Mouse (Mus musculus): ENCODE data around the gene Tex14. TPM values are rescaled to one million over a fixed set of nuclear protein-coding genes. Genes with fewer than 3 reads are reported as not detected.
"Not testable (repeated sequence)": the region's sequence is repeated elsewhere in the genome, so short reads cannot be mapped to it uniquely, and the experiment has no call there.

The Tex14 gene
- polyA plus RNA-seq, 1 experiment from 2014 or later, result 0.42 TPM

DNA sequence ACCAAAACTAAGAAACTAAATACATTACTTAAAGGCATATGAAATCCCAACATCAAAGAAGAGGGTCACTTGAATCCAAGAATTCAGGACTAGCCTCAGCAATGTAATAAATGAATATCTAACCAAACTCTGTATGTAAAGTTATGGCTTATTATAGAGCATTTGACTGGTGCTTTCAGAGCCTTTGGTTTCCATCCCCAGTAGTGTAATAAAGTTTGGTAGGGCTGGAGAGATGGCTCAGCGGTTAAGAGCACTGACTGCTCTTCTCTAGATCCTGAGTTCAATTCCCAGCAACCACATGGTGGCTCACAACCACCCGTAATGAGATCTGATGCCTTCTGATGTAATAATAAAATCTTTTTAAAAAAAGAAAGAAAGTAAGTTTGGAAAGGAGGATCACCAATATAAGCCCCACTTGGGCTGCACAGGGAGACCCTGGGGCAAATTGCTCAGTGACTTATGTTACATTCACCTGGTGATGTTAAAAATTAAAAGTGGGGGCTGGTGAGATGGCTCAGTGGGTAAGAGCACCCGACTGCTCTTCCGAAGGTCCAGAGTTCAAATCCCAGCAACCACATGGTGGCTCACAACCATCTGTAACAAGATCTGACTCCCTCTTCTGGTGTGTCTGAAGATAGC lies 59.0 kb downstream of the Tex14 start:
- H3K4me3 ChIP-seq (ENCODE audit: low read length); ATAC-seq (replicated peaks; ENCODE audit: extremely low read depth, insufficient read depth, low FRiP score); H3K27me3 ChIP-seq (ENCODE audit: control insufficient read depth, insufficient read depth, low read length); H3K9me3 ChIP-seq (replicated peaks; ENCODE audit: control insufficient read depth, low read length); H3K36me3 ChIP-seq (ENCODE audit: control insufficient read depth, insufficient read depth); H3K27ac ChIP-seq (ENCODE audit: low read length); H3K4me2 ChIP-seq (ENCODE audit: low read depth, low read length); H3K9ac ChIP-seq (ENCODE audit: low read length); H3K4me1 ChIP-seq (ENCODE audit: control insufficient read depth, insufficient read depth, low read length): not testable (repeated sequence)
- WGBS, result 84% methylated on average over 4 of the region's 4 CpGs

DNA sequence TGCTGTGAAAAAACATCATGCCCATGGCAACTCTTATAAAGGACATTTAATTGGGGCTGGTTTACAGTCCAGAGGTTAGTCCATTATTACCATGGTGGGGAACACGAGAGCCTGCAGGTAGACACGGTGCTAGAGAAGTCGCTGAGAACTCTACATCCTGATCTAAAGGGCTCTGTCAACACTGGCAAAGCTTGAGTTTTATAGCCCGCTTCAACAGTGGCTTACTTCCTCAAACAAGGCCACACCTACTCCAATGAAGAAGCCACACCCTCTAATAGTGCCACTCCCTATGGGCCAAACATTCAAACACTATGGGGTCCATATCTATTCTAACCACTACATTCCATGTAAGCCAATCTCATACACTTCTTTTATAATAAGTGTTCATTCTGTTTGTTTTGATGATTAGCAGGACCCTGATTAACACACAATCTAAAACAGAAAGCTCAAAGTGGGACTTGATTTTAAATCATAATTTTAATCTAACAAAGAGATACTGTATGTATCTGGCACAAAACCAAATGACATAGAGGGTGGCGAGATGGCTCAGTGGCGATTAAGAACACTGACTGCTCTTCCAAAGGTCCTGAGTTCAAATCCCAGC lies 61.2 kb downstream of the Tex14 start:
- 62% methylated on average over 6 of the region's 6 CpGs for WGBS
- Histone ChIP-seq H3K9me3 (replicated peaks; ENCODE audit: control insufficient read depth, low read length) (no peaks in the 10 kb centered on the region), H3K27ac (ENCODE audit: low read length) (no peak overlapping the region), H3K27me3 (ENCODE audit: control insufficient read depth, insufficient read depth, low read length) (no peaks in the 10 kb centered on the region), H3K36me3 (ENCODE audit: control insufficient read depth, insufficient read depth) (no peaks in the 10 kb centered on the region), H3K4me1 (ENCODE audit: control insufficient read depth, insufficient read depth, low read length) (peaks cover 8% of the 10 kb centered on the region), H3K4me2 (ENCODE audit: low read depth, low read length) (no peak overlapping the region), H3K9ac (ENCODE audit: low read length) (no peak overlapping the region), H3K4me3 (ENCODE audit: low read length) (no peak overlapping the region)
- no peak for ATAC-seq (replicated peaks; ENCODE audit: extremely low read depth, insufficient read depth, low FRiP score)

DNA sequence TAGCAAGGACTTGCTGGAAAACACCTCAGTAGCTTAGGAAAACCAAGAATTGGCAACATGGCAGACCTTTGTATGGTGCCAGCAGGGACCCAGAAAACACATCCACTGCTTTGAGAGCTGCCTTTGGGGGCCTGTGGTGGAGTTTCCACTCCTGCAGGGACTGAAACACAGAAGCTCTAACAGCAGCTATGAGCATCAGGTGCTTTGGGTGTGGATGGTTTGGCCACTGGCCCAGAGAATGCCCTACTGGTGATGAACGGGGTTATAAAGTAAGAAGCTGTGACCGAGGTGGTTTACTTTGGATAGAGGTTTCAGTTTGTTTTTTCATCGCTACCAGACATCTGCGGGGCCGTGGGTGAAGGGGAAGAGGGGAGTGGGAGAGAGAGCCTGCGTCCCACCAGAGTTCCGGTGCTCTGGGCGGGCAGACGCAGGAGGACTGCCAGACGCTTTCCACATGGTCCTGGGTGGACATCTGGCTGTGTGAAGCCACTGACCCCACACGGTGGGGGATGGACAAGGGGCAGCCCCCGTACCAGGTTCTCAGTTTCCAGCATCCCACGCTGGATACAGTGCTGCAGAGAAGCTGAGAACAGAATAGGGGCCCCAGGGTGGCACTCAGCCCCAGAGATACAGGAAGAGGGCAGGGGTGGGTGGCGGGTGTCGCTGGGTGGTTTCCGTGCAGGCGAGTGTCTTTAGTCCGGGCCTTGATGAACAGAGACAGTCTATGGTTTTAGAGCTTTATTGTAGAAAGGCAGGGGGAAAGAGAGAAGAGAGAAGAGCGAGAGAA lies 62.8 kb downstream of the Tex14 start:
- Histone ChIP-seq H3K36me3 (ENCODE audit: control insufficient read depth, insufficient read depth) (no peaks in the 10 kb centered on the region), H3K4me1 (ENCODE audit: control insufficient read depth, insufficient read depth, low read length) (peaks cover 8% of the 10 kb centered on the region), H3K27ac (ENCODE audit: low read length) (no peak overlapping the region), H3K4me2 (ENCODE audit: low read depth, low read length) (peak overlapping the region; percentile 2; the same call in 1 of the 2 replicates), H3K27me3 (ENCODE audit: control insufficient read depth, insufficient read depth, low read length) (no peaks in the 10 kb centered on the region), H3K4me3 (ENCODE audit: low read length) (no peak overlapping the region; the same call in 1 of the 2 replicates), H3K9me3 (replicated peaks; ENCODE audit: control insufficient read depth, low read length) (no peaks in the 10 kb centered on the region), H3K9ac (ENCODE audit: low read length) (no peak overlapping the region)
- WGBS, result 45% methylated on average over 19 of the region's 19 CpGs
- ATAC-seq (replicated peaks; ENCODE audit: extremely low read depth, insufficient read depth, low FRiP score), result no peak

GRCm38 (mm10) chr11:87468278-87468655 lies 63.4 kb downstream of the Tex14 start:
- Histone ChIP-seq H3K36me3 (ENCODE audit: control insufficient read depth, insufficient read depth) (no peaks in the 10 kb centered on the region), H3K9me3 (replicated peaks; ENCODE audit: control insufficient read depth, low read length) (no peaks in the 10 kb centered on the region), H3K4me1 (ENCODE audit: control insufficient read depth, insufficient read depth, low read length) (peaks cover 8% of the 10 kb centered on the region), H3K4me3 (ENCODE audit: low read length) (no peak overlapping the region), H3K9ac (ENCODE audit: low read length) (peak overlapping the region; percentile 20; the same call in 1 of the 2 replicates), H3K4me2 (ENCODE audit: low read depth, low read length) (no peak overlapping the region), H3K27me3 (ENCODE audit: control insufficient read depth, insufficient read depth, low read length) (no peaks in the 10 kb centered on the region), H3K27ac (ENCODE audit: low read length) (no peak overlapping the region)
- ATAC-seq (replicated peaks; ENCODE audit: extremely low read depth, insufficient read depth, low FRiP score), result no peak
- 31% methylated on average over 7 of the region's 7 CpGs for WGBS

DNA sequence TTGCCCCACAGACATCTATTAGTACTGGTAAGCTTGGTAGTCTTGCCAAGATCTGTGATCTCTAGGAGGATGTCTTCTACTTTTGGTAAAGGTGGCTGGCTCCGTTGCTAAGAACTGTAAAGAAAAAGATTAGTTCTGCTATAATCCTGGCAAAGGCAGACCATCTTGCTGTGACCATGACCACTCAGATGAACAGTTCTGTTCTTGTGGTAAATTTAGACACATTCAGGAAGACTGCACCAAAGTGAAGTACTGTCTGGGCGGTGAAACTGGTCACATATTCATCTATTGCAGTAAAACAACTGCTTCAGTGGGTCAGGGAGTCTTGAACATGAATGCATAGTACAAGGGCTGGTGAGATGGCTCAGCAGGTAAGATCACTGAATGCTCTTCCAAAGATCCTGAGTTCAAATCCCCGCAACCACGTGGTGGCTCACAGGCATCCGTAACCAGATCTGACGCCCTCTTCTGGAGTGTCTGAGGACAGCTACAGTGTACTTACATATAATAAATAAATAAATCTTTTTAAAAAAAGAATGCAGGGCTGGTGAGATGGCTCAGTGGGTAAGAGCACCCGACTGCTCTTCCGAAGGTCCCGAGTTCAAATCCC lies 63.9 kb downstream of the Tex14 start:
- H3K27ac ChIP-seq (ENCODE audit: low read length), result no peak overlapping the region
- no peaks in the 10 kb centered on the region for H3K27me3 ChIP-seq (ENCODE audit: control insufficient read depth, insufficient read depth, low read length)
- no peak overlapping the region for H3K4me2 ChIP-seq (ENCODE audit: low read depth, low read length)
- H3K36me3 ChIP-seq (ENCODE audit: control insufficient read depth, insufficient read depth), result no peaks in the 10 kb centered on the region
- WGBS, result 76% methylated on average over 9 of the region's 9 CpGs
- H3K4me3 ChIP-seq (ENCODE audit: low read length), result no peak overlapping the region
- peaks cover 8% of the 10 kb centered on the region for H3K4me1 ChIP-seq (ENCODE audit: control insufficient read depth, insufficient read depth, low read length)
- no peak for ATAC-seq (replicated peaks; ENCODE audit: extremely low read depth, insufficient read depth, low FRiP score)
- peak overlapping the region; percentile 20; the same call in 1 of the 2 replicates for H3K9ac ChIP-seq (ENCODE audit: low read length)
- no peaks in the 10 kb centered on the region for H3K9me3 ChIP-seq (replicated peaks; ENCODE audit: control insufficient read depth, low read length)

DNA sequence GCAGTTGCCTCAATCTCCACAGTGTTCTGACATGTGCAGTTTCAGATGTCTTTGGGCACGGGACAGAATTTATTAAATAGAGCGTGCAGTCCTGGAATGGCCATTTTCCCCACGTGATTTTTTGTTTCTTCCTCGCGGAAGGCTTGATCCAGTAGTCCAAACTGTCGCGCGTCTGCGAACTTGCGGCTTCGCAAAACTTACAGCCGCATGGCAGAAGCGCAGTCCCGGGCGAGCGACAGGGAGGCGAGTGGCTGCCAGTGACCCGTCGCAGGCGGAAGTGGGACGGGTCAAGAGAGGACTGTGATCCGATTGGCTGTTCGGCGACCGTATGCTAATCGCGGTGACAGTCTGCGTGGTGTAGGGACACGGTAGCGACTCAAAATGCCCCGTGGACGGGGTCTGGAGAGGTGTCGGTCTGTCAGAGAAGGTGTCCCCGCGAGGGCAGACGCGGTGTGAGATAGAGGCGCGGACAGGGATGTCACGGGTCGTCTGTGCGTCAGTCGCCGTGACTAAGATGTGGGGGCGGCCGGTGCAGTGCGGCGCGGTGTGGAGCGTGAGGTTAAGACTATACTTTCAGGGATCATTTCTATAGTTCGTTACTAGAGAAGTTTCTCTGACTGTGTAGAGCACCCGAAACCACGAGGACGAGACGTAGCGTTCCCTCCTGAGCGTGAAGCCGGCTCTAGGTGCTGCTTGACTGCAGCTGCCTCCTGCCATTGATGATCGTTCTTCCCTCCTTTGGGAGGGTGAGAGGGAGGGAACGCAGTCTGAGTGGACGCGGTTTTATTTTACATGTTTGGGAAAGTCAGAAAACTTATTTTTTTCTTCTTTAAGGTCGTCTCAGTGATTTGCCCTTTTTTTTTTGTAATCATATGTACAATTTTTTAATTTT lies 66.2 kb downstream of the Tex14 start:
- Histone ChIP-seq H3K4me2 (ENCODE audit: low read depth, low read length) (peak overlapping the region; percentile 78), H3K27ac (ENCODE audit: low read length) (peak overlapping the region; percentile 62; the same call in 1 of the 2 replicates), H3K9ac (ENCODE audit: low read length) (peak overlapping the region; percentile 70), H3K4me3 (ENCODE audit: low read length) (peak overlapping the region; percentile 46)
- H3K4me1 ChIP-seq (ENCODE audit: control insufficient read depth, insufficient read depth, low read length); H3K36me3 ChIP-seq (ENCODE audit: control insufficient read depth, insufficient read depth); H3K9me3 ChIP-seq (replicated peaks; ENCODE audit: control insufficient read depth, low read length); H3K27me3 ChIP-seq (ENCODE audit: control insufficient read depth, insufficient read depth, low read length): not testable (repeated sequence)
- WGBS, result under 1% methylated on average over 26 of the region's 63 CpGs
- peak; percentile 99 for ATAC-seq (replicated peaks; ENCODE audit: extremely low read depth, insufficient read depth, low FRiP score)

- not testable (repeated sequence) for H3K4me2 ChIP-seq (ENCODE audit: low read depth, low read length); H3K27me3 ChIP-seq (ENCODE audit: control insufficient read depth, insufficient read depth, low read length); ATAC-seq (replicated peaks; ENCODE audit: extremely low read depth, insufficient read depth, low FRiP score); H3K9me3 ChIP-seq (replicated peaks; ENCODE audit: control insufficient read depth, low read length); H3K4me3 ChIP-seq (ENCODE audit: low read length); H3K27ac ChIP-seq (ENCODE audit: low read length); H3K4me1 ChIP-seq (ENCODE audit: control insufficient read depth, insufficient read depth, low read length); H3K36me3 ChIP-seq (ENCODE audit: control insufficient read depth, insufficient read depth); H3K9ac ChIP-seq (ENCODE audit: low read length)
- whole genome bisulfite sequencing, result 8% methylated on average over 1 of the region's 3 CpGs
These were observed 66.8 kb downstream of the Tex14 start for GRCm38 (mm10) chr11:87471699-87471997.

- H3K27ac ChIP-seq (ENCODE audit: low read length); H3K4me2 ChIP-seq (ENCODE audit: low read depth, low read length); ATAC-seq (replicated peaks; ENCODE audit: extremely low read depth, insufficient read depth, low FRiP score); H3K9ac ChIP-seq (ENCODE audit: low read length); H3K36me3 ChIP-seq (ENCODE audit: control insufficient read depth, insufficient read depth); H3K9me3 ChIP-seq (replicated peaks; ENCODE audit: control insufficient read depth, low read length); H3K4me3 ChIP-seq (ENCODE audit: low read length); H3K27me3 ChIP-seq (ENCODE audit: control insufficient read depth, insufficient read depth, low read length); H3K4me1 ChIP-seq (ENCODE audit: control insufficient read depth, insufficient read depth, low read length): not testable (repeated sequence)
- WGBS, result 30% methylated on average over 3 of the region's 4 CpGs
These were observed 67.2 kb downstream of the Tex14 start for GRCm38 (mm10) chr11:87472058-87472457.

Data from heart, embryonic 16.5 days (tissue).